Mouse (Mus musculus): ENCODE data around the gene Nwd1. TPM values are rescaled to one million over a fixed set of nuclear protein-coding genes. Genes with fewer than 3 reads are reported as not detected.

The Nwd1 gene
- polyA plus RNA-seq, 1 experiment from 2014 or later, result 0.17 TPM

GRCm38 (mm10) chr8:72753165-72753564 is 106.7 kb downstream of the Nwd1 start:
- Histone ChIP-seq H3K36me3 (peaks cover 89% of the 10 kb centered on the region), H3K9ac (no peak overlapping the region), H3K27me3 (no peaks in the 10 kb centered on the region), H3K4me2 (no peak overlapping the region), H3K9me3 (no peaks in the 10 kb centered on the region), H3K4me1 (no peaks in the 10 kb centered on the region), H3K4me3 (no peak overlapping the region), H3K27ac (no peak overlapping the region)
- no peak for ATAC-seq (ENCODE audit: borderline replicate concordance, extremely low read depth, low FRiP score, low TSS enrichment)
- 95% methylated on average over 9 of the region's 9 CpGs for WGBS

- Histone ChIP-seq H3K9ac (no peak overlapping the region), H3K4me2 (no peak overlapping the region), H3K4me1 (no peaks in the 10 kb centered on the region), H3K9me3 (no peaks in the 10 kb centered on the region), H3K27ac (no peak overlapping the region), H3K36me3 (peaks cover 89% of the 10 kb centered on the region), H3K27me3 (no peaks in the 10 kb centered on the region), H3K4me3 (no peak overlapping the region)
- 88% methylated on average over 2 of the region's 2 CpGs for WGBS
- ATAC-seq (ENCODE audit: borderline replicate concordance, extremely low read depth, low FRiP score, low TSS enrichment), result no peak
Observed at GRCm38 (mm10) chr8:72753781-72754180, 107.3 kb downstream of the Nwd1 start.

GRCm38 (mm10) chr8:72756031-72756430 is 109.5 kb downstream of the Nwd1 start:
- 94% methylated on average over 2 of the region's 2 CpGs for WGBS
- peaks cover 69% of the 10 kb centered on the region for H3K36me3 ChIP-seq
- no peak for ATAC-seq (ENCODE audit: borderline replicate concordance, extremely low read depth, low FRiP score, low TSS enrichment)
- H3K27ac ChIP-seq, result no peak overlapping the region
- H3K9ac ChIP-seq, result no peak overlapping the region
- no peaks in the 10 kb centered on the region for H3K27me3 ChIP-seq
- H3K9me3 ChIP-seq, result no peaks in the 10 kb centered on the region
- H3K4me1 ChIP-seq, result no peaks in the 10 kb centered on the region
- no peak overlapping the region for H3K4me2 ChIP-seq
- no peak overlapping the region for H3K4me3 ChIP-seq

- no peaks in the 10 kb centered on the region for H3K27me3 ChIP-seq
- no peak overlapping the region for H3K4me3 ChIP-seq
- H3K27ac ChIP-seq, result no peak overlapping the region
- no peaks in the 10 kb centered on the region for H3K9me3 ChIP-seq
- no peaks in the 10 kb centered on the region for H3K4me1 ChIP-seq
- ATAC-seq (ENCODE audit: borderline replicate concordance, extremely low read depth, low FRiP score, low TSS enrichment), result no peak
- WGBS, result 95% methylated on average over 35 of the region's 35 CpGs
- no peak overlapping the region for H3K4me2 ChIP-seq
- H3K9ac ChIP-seq, result no peak overlapping the region
- H3K36me3 ChIP-seq, result peaks cover 63% of the 10 kb centered on the region
Observed at GRCm38 (mm10) chr8:72756771-72757390, 110.4 kb downstream of the Nwd1 start.

- ATAC-seq (ENCODE audit: borderline replicate concordance, extremely low read depth, low FRiP score, low TSS enrichment), result no peak
- peaks cover 56% of the 10 kb centered on the region for H3K36me3 ChIP-seq
- WGBS, result 85% methylated on average over 15 of the region's 15 CpGs
- peaks cover 3% of the 10 kb centered on the region; the same call in 1 of the 2 replicates for H3K4me1 ChIP-seq
- H3K9me3 ChIP-seq, result no peaks in the 10 kb centered on the region
- no peaks in the 10 kb centered on the region for H3K27me3 ChIP-seq
- no peak overlapping the region for H3K4me2 ChIP-seq
- no peak overlapping the region for H3K4me3 ChIP-seq
- H3K9ac ChIP-seq, result no peak overlapping the region
- no peak overlapping the region for H3K27ac ChIP-seq
Observed at GRCm38 (mm10) chr8:72757426-72758195, 111.1 kb downstream of the Nwd1 start.

GRCm38 (mm10) chr8:72758310-72758709 is 111.8 kb downstream of the Nwd1 start:
- peaks cover 3% of the 10 kb centered on the region; the same call in 1 of the 2 replicates for H3K4me1 ChIP-seq
- H3K4me2 ChIP-seq, result no peak overlapping the region
- no peak overlapping the region for H3K9ac ChIP-seq
- no peaks in the 10 kb centered on the region for H3K27me3 ChIP-seq
- peaks cover 49% of the 10 kb centered on the region for H3K36me3 ChIP-seq
- no peak for ATAC-seq (ENCODE audit: borderline replicate concordance, extremely low read depth, low FRiP score, low TSS enrichment)
- no peaks in the 10 kb centered on the region for H3K9me3 ChIP-seq
- no peak overlapping the region for H3K4me3 ChIP-seq
- no peak overlapping the region for H3K27ac ChIP-seq

- Histone ChIP-seq H3K4me1 (peaks cover 3% of the 10 kb centered on the region; the same call in 1 of the 2 replicates), H3K9me3 (no peaks in the 10 kb centered on the region), H3K36me3 (peaks cover 36% of the 10 kb centered on the region), H3K27ac (no peak overlapping the region), H3K4me2 (no peak overlapping the region), H3K27me3 (no peaks in the 10 kb centered on the region), H3K4me3 (no peak overlapping the region), H3K9ac (no peak overlapping the region)
- no peak for ATAC-seq (ENCODE audit: borderline replicate concordance, extremely low read depth, low FRiP score, low TSS enrichment)
- WGBS, result 86% methylated on average over 3 of the region's 3 CpGs
Observed at GRCm38 (mm10) chr8:72760216-72760615, 113.7 kb downstream of the Nwd1 start.

GRCm38 (mm10) chr8:72761322-72762051 is 115.0 kb downstream of the Nwd1 start, which contains the start of gene F2rl3:
Gene F2rl3 (plus strand): TSS chr8:72761880.
- Histone ChIP-seq H3K9ac (no peak within 1 kb of the TSS), H3K27ac (peak within 1 kb of the TSS; percentile 61)
- ATAC-seq (ENCODE audit: borderline replicate concordance, extremely low read depth, low FRiP score, low TSS enrichment), result no peak

GRCm38 (mm10) chr8:72762306-72762705 is 115.8 kb downstream of the Nwd1 start:
- no peak overlapping the region; the same call in 1 of the 2 replicates for H3K27ac ChIP-seq
- H3K4me3 ChIP-seq, result no peak overlapping the region
- H3K9me3 ChIP-seq, result no peaks in the 10 kb centered on the region
- peaks cover 3% of the 10 kb centered on the region; the same call in 1 of the 2 replicates for H3K4me1 ChIP-seq
- H3K27me3 ChIP-seq, result no peaks in the 10 kb centered on the region
- peaks cover 15% of the 10 kb centered on the region for H3K36me3 ChIP-seq
- peak overlapping the region; percentile 10; the same call in 1 of the 2 replicates for H3K4me2 ChIP-seq
- ATAC-seq (ENCODE audit: borderline replicate concordance, extremely low read depth, low FRiP score, low TSS enrichment), result no peak
- no peak overlapping the region for H3K9ac ChIP-seq
- WGBS, result 82% methylated on average over 12 of the region's 12 CpGs

More at GRCm38 (mm10) chr8:72761322-72762051, 115.0 kb downstream of the Nwd1 start, which contains the start of gene F2rl3:
- H3K9me3 ChIP-seq, result no peaks in the 10 kb centered on the region
- no peak within 1 kb of the TSS for H3K4me3 ChIP-seq
- H3K27me3 ChIP-seq, result no peaks in the 10 kb centered on the region
- peak within 1 kb of the TSS; percentile 27 for H3K4me2 ChIP-seq
- H3K4me1 ChIP-seq, result peaks cover 3% of the 10 kb centered on the region; the same call in 1 of the 2 replicates
- peaks cover 23% of the 10 kb centered on the region for H3K36me3 ChIP-seq
- WGBS, result 64% methylated on average over 7 of the region's 7 CpGs

GRCm38 (mm10) chr8:72765696-72766095 is 119.2 kb downstream of the Nwd1 start:
- Histone ChIP-seq H3K9ac (no peak overlapping the region), H3K27me3 (no peaks in the 10 kb centered on the region), H3K9me3 (no peaks in the 10 kb centered on the region), H3K4me3 (no peak overlapping the region), H3K4me2 (no peak overlapping the region), H3K27ac (no peak overlapping the region), H3K4me1 (peaks cover 3% of the 10 kb centered on the region; the same call in 1 of the 2 replicates), H3K36me3 (no peaks in the 10 kb centered on the region)
- no peak for ATAC-seq (ENCODE audit: borderline replicate concordance, extremely low read depth, low FRiP score, low TSS enrichment)
- WGBS, result 71% methylated on average over 4 of the region's 4 CpGs

GRCm38 (mm10) chr8:72766777-72767176 is 120.3 kb downstream of the Nwd1 start:
- Histone ChIP-seq H3K4me3 (no peak overlapping the region), H3K9me3 (no peaks in the 10 kb centered on the region), H3K9ac (no peak overlapping the region), H3K4me2 (no peak overlapping the region), H3K4me1 (peaks cover 3% of the 10 kb centered on the region; the same call in 1 of the 2 replicates), H3K27me3 (no peaks in the 10 kb centered on the region), H3K36me3 (no peaks in the 10 kb centered on the region), H3K27ac (no peak overlapping the region)
- no peak for ATAC-seq (ENCODE audit: borderline replicate concordance, extremely low read depth, low FRiP score, low TSS enrichment)
- WGBS, result 31% methylated on average over 7 of the region's 7 CpGs
